Mouse (Mus musculus) lung, postnatal 4 days (tissue): Measurements from ENCODE around the gene Sgcd.
"Not testable (repeated sequence)": the region's sequence is repeated elsewhere in the genome, so short reads cannot be mapped to it uniquely, and the experiment has no call there.

ENCODE experiments used
- DNase-seq, 2 experiments: peaks; one replicate each; pipeline ENCODE4 v3.0.0; 2021

Sgcd gene

GRCm38 (mm10) chr11:47776019-47776418 lies 212.8 kb downstream of the Sgcd start:
- DNase-seq, result no peak

GRCm38 (mm10) chr11:47765859-47766258 lies 222.9 kb downstream of the Sgcd start:
- DNase-seq, result no peak

- DNase-seq, result not testable (repeated sequence)
Observed at GRCm38 (mm10) chr11:47763569-47763968, 225.2 kb downstream of the Sgcd start.

- DNase-seq, result no peak
Observed at GRCm38 (mm10) chr11:47759015-47759414, 229.8 kb downstream of the Sgcd start.

GRCm38 (mm10) chr11:47742806-47743205 lies 246.0 kb downstream of the Sgcd start:
- DNase-seq, result no peak

GRCm38 (mm10) chr11:47704930-47705787 lies 283.6 kb downstream of the Sgcd start:
- DNase-seq, result peak; percentile 4 to 32

GRCm38 (mm10) chr11:47695611-47696010 lies 293.2 kb downstream of the Sgcd start:
- no peak for DNase-seq

GRCm38 (mm10) chr11:47658135-47658534 lies 330.6 kb downstream of the Sgcd start:
- peak in 1 of 2 experiments; percentile 17 for DNase-seq

GRCm38 (mm10) chr11:47645911-47646310 lies 342.9 kb downstream of the Sgcd start:
- no peak for DNase-seq

GRCm38 (mm10) chr11:47641567-47642259 lies 347.1 kb downstream of the Sgcd start:
- DNase-seq, result no peak

GRCm38 (mm10) chr11:47640556-47640955 lies 348.2 kb downstream of the Sgcd start:
- no peak for DNase-seq

GRCm38 (mm10) chr11:47630186-47630585 lies 358.6 kb downstream of the Sgcd start:
- DNase-seq, result no peak

- DNase-seq, result no peak
Observed at GRCm38 (mm10) chr11:47609892-47610291, 378.9 kb downstream of the Sgcd start.

GRCm38 (mm10) chr11:47574635-47575034 lies 414.1 kb downstream of the Sgcd start:
- no peak for DNase-seq

- DNase-seq, result no peak
Observed at GRCm38 (mm10) chr11:47568488-47568887, 420.3 kb downstream of the Sgcd start.

- no peak for DNase-seq
Observed at GRCm38 (mm10) chr11:47566156-47566555, 422.6 kb downstream of the Sgcd start.

GRCm38 (mm10) chr11:47524845-47525244 lies 463.9 kb downstream of the Sgcd start:
- DNase-seq, result no peak

- DNase-seq, result peak in 1 of 2 experiments; percentile 17
Observed at GRCm38 (mm10) chr11:47508047-47508446, 480.7 kb downstream of the Sgcd start.

GRCm38 (mm10) chr11:47503236-47503635 lies 485.5 kb downstream of the Sgcd start:
- DNase-seq, result not testable (repeated sequence)

GRCm38 (mm10) chr11:47473493-47474230 lies 515.1 kb downstream of the Sgcd start:
- DNase-seq, result no peak

- DNase-seq, result not testable (repeated sequence)
Observed at GRCm38 (mm10) chr11:47460700-47461099, 528.1 kb downstream of the Sgcd start.

- DNase-seq, result no peak
Observed at GRCm38 (mm10) chr11:47460149-47460548, 528.6 kb downstream of the Sgcd start.

- no peak for DNase-seq
Observed at GRCm38 (mm10) chr11:47459214-47459613, 529.6 kb downstream of the Sgcd start.
